Mouse (Mus musculus) embryonic facial prominence, embryonic 15.5 days (tissue): Measurements from ENCODE around the gene Ppp1r9a. TPM values are rescaled to one million over a fixed set of nuclear protein-coding genes. Genes with fewer than 3 reads are reported as not detected.

ENCODE experiments used
- ATAC-seq: fragments of 200-750 bp; cut with Nextera tagmentation; 2 replicates; pipeline ENCODE4 v1.8.0; 2017; ENCODE audit warnings: low read depth, moderate TSS enrichment; ENCODE audit not compliant: insufficient number of reproducible peaks, low FRiP score, low TSS enrichment
- H3K27ac ChIP-seq: fragments of 300-500 bp; sonication (generic); replicated peaks from 2 replicates; pipeline ENCODE4 v1.5.1; 2015; ENCODE audit warnings: mild to moderate bottlenecking, inconsistent platforms
- H3K27me3 ChIP-seq: fragments of 300-500 bp; sonication (generic); 2 replicates; pipeline ENCODE4 v1.6.1; 2015; ENCODE audit warnings: inconsistent platforms
- H3K36me3 ChIP-seq: fragments of 300-500 bp; sonication (generic); 2 replicates; pipeline ENCODE4 v1.6.1; 2015; ENCODE audit warnings: mild to moderate bottlenecking, inconsistent platforms
- H3K4me1 ChIP-seq: fragments of 300-500 bp; sonication (generic); 2 replicates; pipeline ENCODE4 v1.6.1; 2015; ENCODE audit warnings: inconsistent platforms
- H3K4me2 ChIP-seq: fragments of 300-500 bp; sonication (generic); replicated peaks from 2 replicates; pipeline ENCODE4 v1.6.1; 2015; ENCODE audit warnings: mild to moderate bottlenecking, inconsistent platforms
- H3K4me3 ChIP-seq: fragments of 300-500 bp; sonication (generic); replicated peaks from 2 replicates; pipeline ENCODE4 v1.5.1; 2015; ENCODE audit warnings: mild to moderate bottlenecking, inconsistent platforms
- H3K9ac ChIP-seq: fragments of 300-500 bp; sonication (generic); 2 replicates; pipeline ENCODE4 v1.6.1; 2015; ENCODE audit warnings: inconsistent platforms
- H3K9me3 ChIP-seq: fragments of 300-500 bp; sonication (generic); replicated peaks from 2 replicates; pipeline ENCODE4 v1.6.1; 2016; ENCODE audit warnings: inconsistent platforms
- WGBS: fragments of 180-500 bp; shearing (Covaris S2); methylation state at CpG from one replicate; pipeline ENCODE4 v1.1.7; 2015; 5-methylcytosine and 5-hydroxymethylcytosine counted together
- polyA plus RNA-seq: library from polyadenylated mRNA; unstranded; fragments of >200 nt; fragmentation: Nextera tagmentation; extraction: Ambion mirVana; gene quantifications from 2 replicates; pipeline ENCODE4 v1.2.1, GENCODE M21; 2015

Ppp1r9a gene
- polyA plus RNA-seq, 1 experiment from 2014 or later = 13.7 TPM

DNA sequence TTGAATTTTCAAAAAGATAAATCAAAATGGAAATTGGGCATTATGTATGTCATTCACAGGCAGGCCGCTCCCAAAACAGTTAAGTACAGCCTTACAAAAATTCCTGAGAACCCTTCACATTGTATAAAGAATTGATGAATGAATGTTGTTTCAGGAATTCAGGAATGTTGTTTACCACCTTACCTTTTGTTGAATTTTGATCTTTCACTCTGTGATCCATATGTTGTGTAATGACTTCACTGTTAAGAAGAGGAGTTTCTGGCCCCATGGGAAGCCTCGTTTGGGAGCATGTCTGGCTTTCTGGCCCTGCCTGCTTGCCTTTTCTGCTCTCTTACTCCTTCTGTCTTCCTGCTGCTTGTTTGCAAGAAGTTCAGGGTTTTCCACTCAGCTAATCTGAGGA is 105.4 kb downstream of the Ppp1r9a start:
- no peak for ATAC-seq
- WGBS = 49% methylated on average over 2 of the region's 2 CpGs

DNA sequence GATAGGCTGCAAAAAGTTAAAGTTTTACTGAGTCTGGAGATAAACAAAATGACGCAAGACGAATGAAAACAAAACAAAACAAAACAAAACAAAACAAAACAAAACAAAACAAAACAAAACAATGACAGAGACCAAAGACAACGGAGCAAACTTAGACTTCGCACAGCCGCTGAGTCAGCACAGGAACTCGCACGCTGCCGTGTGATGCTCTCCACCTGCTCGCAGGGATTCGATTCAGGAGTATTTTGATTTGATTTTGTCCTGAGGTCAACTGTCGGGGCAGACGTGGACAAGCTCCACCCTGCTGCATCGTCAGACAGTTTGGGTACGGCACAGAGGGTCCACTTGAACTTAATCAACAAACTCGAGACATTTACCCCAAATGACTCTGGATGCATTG is 105.9 kb downstream of the Ppp1r9a start:
- Histone ChIP-seq H3K9me3 (no peaks in the 10 kb centered on the region), H3K4me2 (no peak overlapping the region), H3K9ac (no peak overlapping the region), H3K27me3 (no peaks in the 10 kb centered on the region), H3K36me3 (no peaks in the 10 kb centered on the region), H3K4me1 (peaks cover 17% of the 10 kb centered on the region; the same call in 1 of the 2 replicates), H3K27ac (no peak overlapping the region), H3K4me3 (no peak overlapping the region)
- whole genome bisulfite sequencing = 67% methylated on average over 15 of the region's 15 CpGs
- ATAC-seq = no peak

More for the DNA sequence above, 105.4 kb downstream of the Ppp1r9a start:
- Histone ChIP-seq H3K27me3 (no peaks in the 10 kb centered on the region), H3K4me1 (peaks cover 17% of the 10 kb centered on the region; the same call in 1 of the 2 replicates), H3K4me3 (no peak overlapping the region), H3K9ac (no peak overlapping the region), H3K27ac (no peak overlapping the region), H3K9me3 (no peaks in the 10 kb centered on the region), H3K36me3 (no peaks in the 10 kb centered on the region), H3K4me2 (no peak overlapping the region)

DNA sequence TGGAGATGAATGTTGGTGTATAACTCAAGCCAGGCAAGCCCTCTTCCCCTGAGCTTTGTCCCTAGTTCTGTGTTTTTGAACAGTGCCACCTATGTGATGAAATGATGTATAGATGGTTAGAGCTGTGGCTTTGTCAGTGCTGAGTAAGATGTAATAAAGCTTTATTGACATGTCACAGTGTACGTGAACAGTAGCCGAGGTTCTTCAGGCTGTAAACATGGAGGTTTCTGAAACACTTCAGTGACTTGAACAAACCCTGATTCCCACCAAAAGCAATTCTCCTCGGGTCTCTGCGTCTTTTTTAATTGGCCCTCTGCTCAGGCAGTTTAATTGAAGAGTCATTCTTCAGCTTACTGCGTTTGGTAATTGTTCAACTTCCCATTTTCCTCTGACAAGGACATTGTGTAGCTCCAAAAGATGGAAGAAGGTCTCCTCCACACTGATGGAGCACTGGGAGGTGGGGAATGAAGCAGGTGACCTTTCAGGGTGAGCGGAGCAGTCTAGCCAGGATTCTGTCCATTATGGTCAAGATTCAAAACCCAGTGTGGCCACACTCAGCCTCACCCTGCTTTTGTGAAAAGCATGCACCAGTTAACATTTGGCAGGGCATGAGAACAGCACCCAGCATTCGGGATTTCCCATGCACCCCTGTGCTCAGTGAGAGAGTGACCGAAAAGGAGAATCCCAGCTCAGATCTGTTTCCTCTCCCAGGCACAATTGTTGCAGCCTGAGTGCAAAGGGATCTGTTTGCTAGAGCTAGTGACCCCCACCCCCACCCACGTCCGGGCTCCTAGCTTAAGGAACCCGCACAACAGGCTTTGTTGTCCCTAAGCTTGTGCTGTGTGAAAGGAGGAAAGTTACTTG is 108.1 kb downstream of the Ppp1r9a start:
- ATAC-seq = no peak
- 0 out of 2 replicates have a peak overlapping the region, but pooled peaks have one; percentile 11 for H3K27ac ChIP-seq

DNA sequence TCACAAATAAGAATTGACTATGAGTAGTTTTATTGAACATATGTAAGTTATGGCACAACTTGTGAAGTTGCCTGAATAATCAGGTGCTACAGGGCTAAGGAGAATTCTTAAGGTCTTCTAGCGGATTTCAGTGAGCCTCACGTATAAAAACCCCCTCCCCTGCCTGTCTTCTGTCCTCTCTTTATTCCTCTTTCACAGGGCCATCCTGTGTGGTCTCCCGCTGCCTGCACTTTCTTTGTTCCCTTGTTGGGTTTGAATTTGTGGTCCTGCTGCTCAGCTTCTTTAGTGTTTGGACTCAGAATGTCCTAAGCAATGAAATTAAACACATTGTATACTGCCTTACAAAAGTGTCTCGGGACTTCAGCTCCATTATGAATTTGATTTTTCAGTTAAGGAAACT is 110.1 kb downstream of the Ppp1r9a start:
- no peak overlapping the region for H3K4me2 ChIP-seq
- no peaks in the 10 kb centered on the region for H3K27me3 ChIP-seq
- no peak overlapping the region for H3K9ac ChIP-seq
- no peak overlapping the region for H3K27ac ChIP-seq
- ATAC-seq = no peak
- H3K4me3 ChIP-seq = no peak overlapping the region
- no peaks in the 10 kb centered on the region for H3K36me3 ChIP-seq
- 61% methylated on average over 4 of the region's 4 CpGs for WGBS
- peaks cover 8% of the 10 kb centered on the region; the same call in 1 of the 2 replicates for H3K4me1 ChIP-seq
- H3K9me3 ChIP-seq = no peaks in the 10 kb centered on the region

More for the DNA sequence above, 108.1 kb downstream of the Ppp1r9a start:
- H3K9me3 ChIP-seq = no peaks in the 10 kb centered on the region
- H3K4me2 ChIP-seq = no peak overlapping the region
- 48% methylated on average over 11 of the region's 11 CpGs for WGBS
- no peak overlapping the region for H3K4me3 ChIP-seq
- no peaks in the 10 kb centered on the region for H3K27me3 ChIP-seq
- no peak overlapping the region for H3K9ac ChIP-seq
- no peaks in the 10 kb centered on the region for H3K36me3 ChIP-seq
- H3K4me1 ChIP-seq = peaks cover 17% of the 10 kb centered on the region; the same call in 1 of the 2 replicates

DNA sequence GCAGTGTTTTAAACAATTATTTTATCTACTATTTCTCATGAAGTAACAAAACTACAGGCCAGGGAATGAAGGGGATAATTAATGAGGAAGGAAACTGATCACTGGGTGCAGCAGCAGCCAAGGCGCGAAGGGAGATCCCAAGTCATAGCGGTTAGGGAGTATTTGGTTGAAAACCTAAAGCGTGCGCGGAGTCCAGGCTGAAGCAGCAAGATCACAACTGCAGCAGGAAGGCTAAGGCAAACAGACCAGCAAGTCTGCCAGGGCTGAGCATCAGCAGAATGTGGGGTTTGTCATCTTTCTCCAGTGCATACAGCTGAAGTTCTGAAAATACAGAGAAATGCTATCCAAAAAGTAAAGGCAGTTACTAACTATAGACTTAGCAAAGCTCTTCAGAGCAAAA is 111.8 kb downstream of the Ppp1r9a start:
- no peak overlapping the region for H3K4me2 ChIP-seq
- H3K27me3 ChIP-seq = no peaks in the 10 kb centered on the region

DNA sequence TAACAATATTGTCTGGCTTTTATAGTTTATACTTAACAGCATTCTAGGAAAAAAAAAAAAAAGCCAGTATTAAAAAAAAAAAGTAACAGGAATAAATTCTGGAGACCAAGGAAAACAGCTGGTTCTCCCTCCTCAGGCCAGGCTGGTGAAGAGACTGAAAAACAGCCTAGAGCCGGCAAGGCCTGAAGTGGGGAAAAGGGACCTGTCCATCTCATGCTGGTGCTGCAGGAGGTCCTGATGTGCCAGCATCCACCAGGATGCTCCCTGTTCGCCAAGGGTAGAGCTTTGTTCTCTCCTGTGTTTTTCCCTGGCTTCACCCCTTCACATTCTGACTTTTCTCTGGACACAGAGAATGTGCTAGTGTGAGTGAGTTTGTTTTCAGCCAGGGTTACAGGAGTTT is 112.5 kb downstream of the Ppp1r9a start:
- no peaks in the 10 kb centered on the region for H3K27me3 ChIP-seq
- H3K36me3 ChIP-seq = no peaks in the 10 kb centered on the region
- no peak overlapping the region for H3K9ac ChIP-seq
- ATAC-seq = no peak
- H3K4me3 ChIP-seq = no peak overlapping the region
- 70% methylated on average over 2 of the region's 2 CpGs for WGBS
- no peaks in the 10 kb centered on the region for H3K9me3 ChIP-seq
- H3K4me2 ChIP-seq = no peak overlapping the region
- H3K27ac ChIP-seq = no peak overlapping the region
- peaks cover 8% of the 10 kb centered on the region; the same call in 1 of the 2 replicates for H3K4me1 ChIP-seq

More for the DNA sequence above, 111.8 kb downstream of the Ppp1r9a start:
- H3K9ac ChIP-seq = no peak overlapping the region
- H3K4me3 ChIP-seq = no peak overlapping the region
- H3K4me1 ChIP-seq = peaks cover 8% of the 10 kb centered on the region; the same call in 1 of the 2 replicates
- H3K27ac ChIP-seq = peak overlapping the region; percentile 34; the same call in 1 of the 2 replicates
- no peaks in the 10 kb centered on the region for H3K36me3 ChIP-seq
- no peaks in the 10 kb centered on the region for H3K9me3 ChIP-seq
- no peak for ATAC-seq
- WGBS = 83% methylated on average over 6 of the region's 6 CpGs

DNA sequence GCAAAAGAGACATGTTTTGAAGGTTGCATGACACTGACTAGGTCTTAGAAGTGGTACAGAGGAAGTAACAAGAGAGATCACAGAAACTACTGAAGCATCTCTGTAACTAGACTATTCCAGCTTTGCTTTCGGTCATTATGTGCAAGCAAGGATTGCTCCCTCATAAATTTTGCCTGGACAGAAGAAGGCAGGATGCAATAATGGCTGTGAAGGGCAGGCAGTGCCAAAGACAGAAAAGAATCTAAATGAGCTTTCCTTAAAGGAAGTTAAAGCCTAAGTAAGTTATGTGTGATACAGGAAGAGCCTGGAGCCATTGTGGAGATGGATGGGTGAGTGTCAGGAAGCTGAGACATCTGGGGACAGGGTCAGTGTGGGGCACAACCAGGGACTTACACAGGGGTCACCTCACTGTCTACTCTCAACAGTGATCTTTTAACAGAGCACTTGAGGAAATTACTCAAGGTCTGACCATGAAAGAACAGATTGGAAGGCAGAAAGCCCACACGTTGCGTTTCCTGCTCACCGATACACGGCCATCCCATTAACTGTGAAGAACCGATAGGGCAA is 115.3 kb downstream of the Ppp1r9a start:
- 57% methylated on average over 6 of the region's 6 CpGs for WGBS
- no peak overlapping the region for H3K27ac ChIP-seq
- H3K4me1 ChIP-seq = no peaks in the 10 kb centered on the region; the same call in 1 of the 2 replicates
- no peaks in the 10 kb centered on the region for H3K27me3 ChIP-seq
- H3K4me3 ChIP-seq = no peak overlapping the region
- H3K9ac ChIP-seq = no peak overlapping the region
- ATAC-seq = no peak
- H3K36me3 ChIP-seq = no peaks in the 10 kb centered on the region
- no peak overlapping the region for H3K4me2 ChIP-seq
- H3K9me3 ChIP-seq = no peaks in the 10 kb centered on the region

DNA sequence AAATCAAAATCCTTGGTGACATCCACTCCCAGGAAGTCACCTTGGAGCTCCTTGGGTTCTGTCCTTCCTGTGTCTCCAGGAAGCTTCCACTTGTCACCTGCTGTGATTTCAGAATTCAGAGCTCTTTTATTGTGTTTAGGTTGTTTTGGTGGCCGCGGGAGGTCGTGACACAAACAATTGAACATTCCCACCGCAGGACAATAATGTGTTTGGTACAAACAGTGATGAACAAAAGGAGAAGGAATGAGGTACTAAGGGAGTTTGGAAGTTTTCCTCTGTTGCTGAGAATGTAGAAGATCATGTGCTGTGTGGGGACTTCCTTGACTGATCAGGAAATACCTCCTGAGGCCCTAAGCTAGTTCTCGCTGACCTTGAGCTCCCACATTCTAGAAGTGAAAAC is 116.5 kb downstream of the Ppp1r9a start:
- no peak overlapping the region for H3K9ac ChIP-seq
- no peaks in the 10 kb centered on the region; the same call in 1 of the 2 replicates for H3K4me1 ChIP-seq
- H3K27ac ChIP-seq = no peak overlapping the region
- WGBS = 60% methylated on average over 5 of the region's 5 CpGs
- H3K9me3 ChIP-seq = no peaks in the 10 kb centered on the region
- H3K36me3 ChIP-seq = no peaks in the 10 kb centered on the region
- no peak overlapping the region for H3K4me2 ChIP-seq
- H3K27me3 ChIP-seq = no peaks in the 10 kb centered on the region
- ATAC-seq = no peak
- H3K4me3 ChIP-seq = no peak overlapping the region

DNA sequence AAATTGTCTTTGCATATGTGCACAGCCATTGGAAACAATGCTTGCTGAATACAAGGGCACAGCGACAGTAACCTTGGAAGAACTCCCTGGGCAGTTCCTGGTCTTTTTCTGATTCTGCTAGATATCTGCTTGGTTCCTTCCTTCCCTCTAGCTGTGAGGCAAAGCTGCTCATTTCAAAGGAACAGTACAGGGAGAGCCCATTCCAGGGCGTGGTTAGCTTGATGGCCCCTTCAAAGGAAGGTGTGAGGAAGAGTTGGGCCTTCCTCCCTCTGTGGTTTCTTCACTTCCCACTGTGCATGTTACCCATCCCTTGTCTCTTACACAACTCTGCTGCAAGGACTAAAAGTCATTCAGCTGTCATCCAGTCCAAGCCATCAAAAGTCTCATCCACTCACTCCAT is 117.3 kb downstream of the Ppp1r9a start:
- Histone ChIP-seq H3K4me1 (no peaks in the 10 kb centered on the region), H3K9ac (no peak overlapping the region), H3K4me2 (no peak overlapping the region), H3K9me3 (no peaks in the 10 kb centered on the region), H3K4me3 (no peak overlapping the region), H3K36me3 (no peaks in the 10 kb centered on the region), H3K27me3 (no peaks in the 10 kb centered on the region), H3K27ac (no peak overlapping the region)
- WGBS = 84% methylated on average over 2 of the region's 2 CpGs
- ATAC-seq = no peak

DNA sequence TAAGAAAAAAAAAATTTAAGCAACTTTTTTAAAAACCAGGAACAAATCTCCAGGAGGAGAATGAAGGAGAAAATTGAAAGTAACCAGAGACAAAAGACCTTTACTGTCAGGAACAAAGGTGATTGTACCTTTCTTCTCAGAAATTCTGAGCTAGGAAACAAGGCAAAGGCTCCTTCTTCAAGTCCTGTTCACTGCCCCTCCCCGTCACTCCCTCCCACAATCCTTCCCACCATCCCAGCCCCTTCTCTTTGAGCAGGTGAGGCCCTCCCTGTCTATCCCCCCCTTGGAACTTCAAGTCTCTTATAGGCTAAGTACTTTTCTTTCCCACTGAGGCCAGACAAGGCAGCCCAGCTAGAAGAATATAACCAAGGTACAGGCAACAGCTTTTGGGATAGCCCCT is 117.8 kb downstream of the Ppp1r9a start:
- no peak for ATAC-seq
- Histone ChIP-seq H3K4me1 (no peaks in the 10 kb centered on the region), H3K4me2 (no peak overlapping the region), H3K9ac (no peak overlapping the region), H3K9me3 (no peaks in the 10 kb centered on the region), H3K36me3 (no peaks in the 10 kb centered on the region), H3K27me3 (no peaks in the 10 kb centered on the region), H3K27ac (no peak overlapping the region), H3K4me3 (no peak overlapping the region)
- 92% methylated on average over 1 of the region's 1 CpGs for WGBS

DNA sequence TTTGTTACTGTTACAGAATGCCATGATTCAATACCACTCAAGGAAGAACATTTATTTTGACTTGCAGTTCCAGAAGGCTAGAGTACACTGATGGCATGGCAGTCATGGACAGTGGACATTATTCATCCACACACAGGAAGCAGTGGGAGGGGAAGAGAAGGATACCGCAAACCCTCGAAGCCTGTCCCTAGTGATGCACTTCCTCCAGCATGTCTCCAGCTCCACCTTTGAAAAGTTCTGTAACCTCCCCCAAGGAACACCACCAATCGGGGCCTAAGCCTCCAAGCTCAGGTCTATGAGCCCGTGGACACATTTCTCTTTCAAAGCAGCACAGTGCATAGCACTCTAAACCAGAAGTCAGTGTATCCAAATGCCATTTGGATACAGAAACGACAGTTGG is 120.0 kb downstream of the Ppp1r9a start:
- no peak overlapping the region for H3K9ac ChIP-seq
- no peaks in the 10 kb centered on the region for H3K9me3 ChIP-seq
- no peak for ATAC-seq
- H3K4me2 ChIP-seq = no peak overlapping the region
- H3K4me3 ChIP-seq = no peak overlapping the region
- 81% methylated on average over 5 of the region's 5 CpGs for WGBS
- no peak overlapping the region for H3K27ac ChIP-seq
- no peaks in the 10 kb centered on the region for H3K27me3 ChIP-seq
- no peaks in the 10 kb centered on the region for H3K4me1 ChIP-seq
- no peaks in the 10 kb centered on the region for H3K36me3 ChIP-seq
